Mouse (Mus musculus) ES-E14 (cell line): ENCODE results near the gene Tfr2. TPM values are rescaled to one million over a fixed set of nuclear protein-coding genes. Genes with fewer than 3 reads are reported as not detected.
A peak's percentile ranks its signal among the peaks of the same experiment; 100 is the strongest.

Source experiments
- DNase-seq: peaks from one replicate; pipeline ENCODE4 v3.0.0-alpha.2; 2013; ENCODE audit warnings: low read depth, low spot score
- H3K27ac ChIP-seq: 2 replicates; pipeline ENCODE4 v1.5.1; 2012; ENCODE audit warnings: low read depth, mild to moderate bottlenecking, low read length, moderate library complexity, mixed read lengths; ENCODE audit not compliant: poor library complexity, insufficient read depth, severe bottlenecking
- H3K36me3 ChIP-seq: 2 replicates; pipeline ENCODE4 v1.6.1; 2012; ENCODE audit warnings: mild to moderate bottlenecking, low read length, moderate library complexity, mixed read lengths; ENCODE audit not compliant: control insufficient read depth, poor library complexity, insufficient read depth, severe bottlenecking
- H3K4me1 ChIP-seq, 2 experiments: fragments of 150-350 bp in 1 of 2; sonication (generic) in 1 of 2; 2 replicates each; pipeline ENCODE4 v1.6.1; 2012; ENCODE audit warnings: low read length in 2 of 2, mild to moderate bottlenecking in 1 of 2, mixed read lengths in 1 of 2; ENCODE audit not compliant: control insufficient read depth in 2 of 2, insufficient read depth in 2 of 2, poor library complexity in 1 of 2
- H3K4me3 ChIP-seq, 2 experiments: fragments of 150-350 bp in 1 of 2; sonication (generic) in 1 of 2; 2 replicates each; pipeline ENCODE4 v1.5.1; 2012; ENCODE audit warnings: low read length in 2 of 2, low read depth in 1 of 2, mild to moderate bottlenecking in 1 of 2, mixed read lengths in 1 of 2; ENCODE audit not compliant: insufficient read depth in 1 of 2, poor library complexity in 1 of 2, severe bottlenecking in 1 of 2
- H3K9ac ChIP-seq: 2 replicates; pipeline ENCODE4 v1.6.1; 2012; ENCODE audit warnings: low read depth, mild to moderate bottlenecking, low read length, mixed read lengths; ENCODE audit not compliant: poor library complexity, insufficient read depth, severe bottlenecking
- H3K9me3 ChIP-seq: fragments of 150-350 bp; sonication (generic); 2 replicates; pipeline ENCODE4 v1.6.1; 2012; ENCODE audit warnings: low read depth, mild to moderate bottlenecking, low read length; ENCODE audit not compliant: control insufficient read depth, insufficient read depth
- CHD2 ChIP-seq: IDR thresholded peaks from 2 replicates; pipeline ENCODE4 v1.6.1; 2014; ENCODE audit warnings: mild to moderate bottlenecking, low read depth, low read length, inconsistent platforms
- HCFC1 ChIP-seq: IDR thresholded peaks from 2 replicates; pipeline ENCODE4 v1.6.1; 2012; ENCODE audit warnings: low read length, inconsistent platforms, borderline replicate concordance; ENCODE audit not compliant: insufficient read depth
- MAFK ChIP-seq: IDR thresholded peaks from 2 replicates; pipeline ENCODE4 v1.6.1; 2014; ENCODE audit warnings: mild to moderate bottlenecking, low read depth, low read length, inconsistent platforms; ENCODE audit not compliant: insufficient read depth
- ZC3H11A ChIP-seq: IDR thresholded peaks from 2 replicates; pipeline ENCODE4 v1.6.1; 2012; ENCODE audit warnings: low read depth, mild to moderate bottlenecking, inconsistent platforms, low read length, borderline replicate concordance
- ZNF384 ChIP-seq: IDR thresholded peaks from 2 replicates; pipeline ENCODE4 v1.6.1; 2012; ENCODE audit warnings: low read depth, low read length, inconsistent platforms
- in situ Hi-C, 2 experiments: fragments of 600-800 bp; cut with MboI; formaldehyde crosslinking; loops; one replicate each; pipeline ENCODE4 v1.15.1; 2025; ENCODE audit warnings: low sequenced_read_pairs in 2 of 2, inconsistent platforms in 1 of 2; ENCODE audit not compliant: unreplicated experiment in 2 of 2
- total RNA-seq: library from RNA; depleted of rRNA; stranded (reverse); fragments of 300-350 nt; gene quantifications from 2 replicates; pipeline ENCODE4 v1.2.3, GENCODE M21; 2012

The Tfr2 gene
- total RNA-seq, 1 experiment: 3.7 TPM

DNA sequence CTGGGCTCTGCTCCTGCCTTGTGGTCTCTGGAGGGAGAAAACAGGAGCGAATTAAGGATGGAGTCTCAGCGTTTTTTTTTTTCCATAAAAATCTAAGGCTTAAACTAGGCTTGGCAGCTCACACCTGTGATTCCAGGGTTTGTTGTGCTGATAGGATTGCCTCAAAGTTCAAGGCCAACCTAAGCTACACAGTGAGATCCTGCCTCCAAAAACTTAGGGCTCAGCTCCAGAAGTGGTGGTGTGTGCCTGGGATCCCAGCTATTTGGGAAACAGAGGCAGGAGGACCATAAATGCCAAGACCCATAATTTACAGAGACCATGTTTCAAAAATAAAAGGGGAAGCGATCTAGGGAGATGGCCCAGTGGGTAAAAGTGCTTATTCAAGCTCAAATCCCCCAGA, 39.7 kb downstream of the Tfr2 start:
- H3K9me3 ChIP-seq: no peaks in the 10 kb centered on the region
- peaks cover 4 to 53% of the 10 kb centered on the region in 2 experiments; a peak in 3 of 4 replicates for H3K4me1 ChIP-seq
- H3K9ac ChIP-seq: peak overlapping the region; percentile 78; the same call in 1 of the 2 replicates
- peaks cover 20% of the 10 kb centered on the region for H3K36me3 ChIP-seq
- no peak for DNase-seq
- peak overlapping the region; percentile 65 to 70; a peak in 2 of 4 replicates for H3K4me3 ChIP-seq
- in situ Hi-C loops: no loop called here
- TF ChIP-seq ZNF384 (no peak), CHD2 (no peak), MAFK (no peak), HCFC1 (no peak), ZC3H11A (no peak)
- peak overlapping the region; percentile 10; the same call in 1 of the 2 replicates for H3K27ac ChIP-seq

GRCm38 (mm10) chr5:137610056-137610455, 40.4 kb downstream of the Tfr2 start:
- H3K9ac ChIP-seq: peak overlapping the region; percentile 72; the same call in 1 of the 2 replicates
- no peak for DNase-seq
- H3K36me3 ChIP-seq: peaks cover 18% of the 10 kb centered on the region
- peak overlapping the region; percentile 63 to 70 for H3K4me3 ChIP-seq
- peak overlapping the region; percentile 75 for H3K27ac ChIP-seq
- in situ Hi-C loops: no loop called here
- H3K4me1 ChIP-seq: peaks cover 4 to 53% of the 10 kb centered on the region in 2 experiments; a peak in 3 of 4 replicates
- TF ChIP-seq ZC3H11A (no peak), ZNF384 (no peak), MAFK (no peak), CHD2 (no peak), HCFC1 (no peak)
- no peaks in the 10 kb centered on the region for H3K9me3 ChIP-seq

DNA sequence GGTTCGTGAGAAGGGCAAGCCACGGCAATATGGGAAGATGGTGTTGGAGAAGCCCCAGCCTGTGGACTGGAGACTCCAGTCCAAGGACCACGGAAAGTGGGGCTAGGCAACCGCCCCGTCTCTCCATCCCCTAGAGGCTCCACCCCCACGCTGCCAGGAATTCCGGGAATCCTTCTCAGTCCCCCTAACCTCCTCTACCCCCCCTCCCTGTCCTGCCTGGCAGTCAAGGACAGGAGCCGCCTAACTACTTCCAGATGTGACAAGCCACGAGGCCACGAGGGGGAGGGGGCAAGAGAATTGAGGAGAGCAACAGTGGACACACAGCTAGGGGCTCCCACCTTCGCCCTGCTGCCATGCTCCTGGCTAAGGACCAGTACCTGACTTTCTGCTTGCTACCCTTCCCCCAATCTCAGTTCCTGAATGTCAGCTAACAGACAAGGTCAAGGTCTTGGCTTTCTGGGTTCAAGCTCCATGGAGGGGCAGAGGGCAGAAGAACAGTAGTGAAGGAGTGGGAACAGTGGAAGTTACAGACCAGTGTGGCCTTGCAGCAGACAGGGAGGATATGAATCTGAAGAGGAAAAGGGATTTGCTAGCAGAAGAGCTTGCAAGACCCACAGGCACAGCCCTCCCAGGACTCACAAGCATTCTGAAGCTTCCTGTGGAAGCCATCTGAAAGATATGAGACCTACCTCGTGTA, 41.1 kb downstream of the Tfr2 start:
- TF ChIP-seq ZC3H11A (no peak), MAFK (no peak), CHD2 (no peak), HCFC1 (no peak), ZNF384 (no peak)
- H3K9ac ChIP-seq: peak overlapping the region; percentile 72; the same call in 1 of the 2 replicates
- peaks cover 11% of the 10 kb centered on the region for H3K36me3 ChIP-seq
- peak overlapping the region; percentile 75 for H3K27ac ChIP-seq
- H3K4me3 ChIP-seq: peak overlapping the region; percentile 63 to 70
- in situ Hi-C loops: no loop called here
- H3K9me3 ChIP-seq: no peaks in the 10 kb centered on the region
- H3K4me1 ChIP-seq: peaks cover 4 to 53% of the 10 kb centered on the region in 2 experiments; a peak in 3 of 4 replicates
- no peak for DNase-seq

DNA sequence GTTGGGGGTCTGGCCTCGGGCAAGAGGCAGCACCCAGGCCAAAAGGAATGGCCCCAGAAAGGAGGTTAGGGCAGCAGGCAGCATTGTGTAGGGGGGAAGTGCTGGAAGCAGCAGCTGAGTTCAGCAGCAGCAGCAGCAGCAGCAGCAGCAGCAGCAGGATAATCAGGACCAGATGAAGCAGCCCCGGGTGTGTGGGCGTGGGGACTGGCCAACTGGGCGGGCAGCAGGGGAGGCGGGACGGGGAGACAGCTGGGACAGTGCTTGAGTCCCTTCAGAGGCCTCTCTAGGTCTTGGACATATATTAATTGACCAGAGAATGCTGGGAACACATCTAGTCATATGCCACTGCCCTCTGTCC, 41.6 kb downstream of the Tfr2 start:
- Histone ChIP-seq H3K4me3 (peak overlapping the region; percentile 63 to 70; a peak in 1 of 4 replicates), H3K27ac (peak overlapping the region; percentile 57; the same call in 1 of the 2 replicates), H3K36me3 (peaks cover 9% of the 10 kb centered on the region), H3K4me1 (peaks cover 4 to 53% of the 10 kb centered on the region in 2 experiments; a peak in 3 of 4 replicates), H3K9ac (peak overlapping the region; percentile 72; the same call in 1 of the 2 replicates), H3K9me3 (no peaks in the 10 kb centered on the region)
- TF ChIP-seq CHD2 (no peak), ZC3H11A (no peak), HCFC1 (no peak), ZNF384 (no peak), MAFK (no peak)
- DNase-seq: no peak
- in situ Hi-C loops: no loop called here
